Mouse (Mus musculus) stomach, postnatal 0 days (tissue): ENCODE data around the gene 1110051M20Rik. TPM values are rescaled to one million over a fixed set of nuclear protein-coding genes. Genes with fewer than 3 reads are reported as not detected.

Experiments
- ATAC-seq: fragments of 200-750 bp; cut with Nextera tagmentation; 2 replicates; pipeline ENCODE4 v1.8.0; 2017; ENCODE audit not compliant: low FRiP score, low TSS enrichment
- DNase-seq: peaks from one replicate; pipeline ENCODE4 v3.0.0-alpha.2; 2016; ENCODE audit warnings: low spot score
- H3K27ac ChIP-seq: fragments of 300-500 bp; sonication (generic); replicated peaks from 2 replicates; pipeline ENCODE4 v1.5.1; 2014; ENCODE audit warnings: mild to moderate bottlenecking, control low read depth
- H3K27me3 ChIP-seq: fragments of 300-500 bp; sonication (generic); 2 replicates; pipeline ENCODE4 v1.6.1; 2014; ENCODE audit warnings: low read length; ENCODE audit not compliant: control insufficient read depth, insufficient read depth
- H3K36me3 ChIP-seq: fragments of 300-500 bp; sonication (generic); 2 replicates; pipeline ENCODE4 v1.6.1; 2014; ENCODE audit warnings: low read length, mixed read lengths; ENCODE audit not compliant: control insufficient read depth, insufficient read depth
- H3K4me1 ChIP-seq: fragments of 300-500 bp; sonication (generic); replicated peaks from 2 replicates; pipeline ENCODE4 v1.6.1; 2014; ENCODE audit warnings: antibody characterized with exemption; ENCODE audit not compliant: control insufficient read depth, insufficient read depth
- H3K4me2 ChIP-seq: fragments of 300-500 bp; sonication (generic); replicated peaks from 2 replicates; pipeline ENCODE4 v1.6.1; 2014; ENCODE audit warnings: low read depth, mild to moderate bottlenecking, control low read depth, moderate library complexity
- H3K4me3 ChIP-seq: fragments of 300-500 bp; sonication (generic); 2 replicates; pipeline ENCODE4 v1.5.1; 2014; ENCODE audit warnings: low read depth, low read length, control low read depth
- H3K9ac ChIP-seq: fragments of 300-500 bp; sonication (generic); 2 replicates; pipeline ENCODE4 v1.6.1; 2014; ENCODE audit warnings: mild to moderate bottlenecking, low read length, control low read depth, mixed read lengths
- H3K9me3 ChIP-seq: fragments of 300-500 bp; sonication (generic); 2 replicates; pipeline ENCODE4 v1.6.1; 2016; ENCODE audit warnings: low read length; ENCODE audit not compliant: control insufficient read depth
- CTCF ChIP-seq: IDR thresholded peaks from 2 replicates; pipeline ENCODE4 v1.5.1; 2016; ENCODE audit warnings: antibody characterized with exemption, low read depth, mild to moderate bottlenecking, moderate library complexity
- EP300 ChIP-seq: optimal IDR thresholded peaks from 2 replicates; pipeline ENCODE3; 2016; ENCODE audit warnings: antibody characterized with exemption
- WGBS: fragments of 180-500 bp; shearing (Covaris S2); extraction: QIAGEN DNeasy Blood & Tissue Kit; methylation state at CpG from one replicate; pipeline ENCODE4 v1.1.7; 2014; 5-methylcytosine and 5-hydroxymethylcytosine counted together
- polyA plus RNA-seq: library from polyadenylated mRNA; unstranded; fragments of >200 nt; fragmentation: Nextera tagmentation; extraction: Ambion mirVana; gene quantifications from 2 replicates; pipeline ENCODE4 v1.2.1, GENCODE M21; 2015

1110051M20Rik gene
- polyA plus RNA-seq, 1 experiment from 2014 or later, result 20.3 TPM

DNA sequence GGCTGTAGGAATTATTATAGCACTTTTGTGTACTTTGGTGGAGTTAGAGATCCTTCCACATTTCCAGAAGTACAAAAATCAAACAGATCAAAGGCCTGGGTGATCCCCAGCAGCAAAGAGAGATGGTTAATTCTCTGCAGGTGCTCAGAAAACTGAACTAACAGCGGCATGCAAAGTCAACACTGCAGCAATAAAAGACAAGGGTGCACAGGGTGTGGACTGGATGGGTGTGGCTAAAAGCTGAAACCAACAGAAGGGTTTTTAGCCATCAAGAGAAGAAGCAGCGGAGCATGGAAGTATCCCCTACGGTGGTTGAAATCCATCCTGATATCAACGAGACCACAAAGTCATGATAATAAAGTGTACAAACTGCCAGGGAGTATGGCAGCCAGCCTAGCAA is 122.0 kb downstream of the 1110051M20Rik start:
- ATAC-seq, result no peak

DNA sequence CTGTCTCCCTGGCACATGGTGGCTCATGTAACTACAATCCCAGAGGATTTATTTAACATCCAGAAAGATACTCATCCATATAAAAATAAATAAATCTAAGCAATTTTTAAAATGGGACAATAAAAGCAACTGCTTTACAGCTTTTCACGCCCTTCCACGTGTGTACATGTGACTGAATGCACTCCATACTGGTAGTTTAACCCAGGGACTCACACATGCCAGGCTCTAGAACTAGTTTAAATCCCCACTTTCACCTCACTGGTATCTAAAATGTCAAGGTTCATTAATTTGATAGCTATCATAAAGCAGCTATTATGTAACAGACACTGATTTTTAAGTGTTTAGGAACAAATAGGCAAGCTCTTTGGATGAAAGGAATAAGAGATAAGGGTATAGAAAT is 122.6 kb downstream of the 1110051M20Rik start:
- Histone ChIP-seq H3K27me3 (no peaks in the 10 kb centered on the region), H3K36me3 (no peaks in the 10 kb centered on the region), H3K4me3 (no peak overlapping the region), H3K9me3 (no peaks in the 10 kb centered on the region), H3K4me1 (no peaks in the 10 kb centered on the region), H3K9ac (no peak overlapping the region), H3K27ac (no peak overlapping the region), H3K4me2 (no peak overlapping the region)
- TF ChIP-seq CTCF (no peak), EP300 (no peak)
- no peak for ATAC-seq
- WGBS, result 63% methylated on average over 2 of the region's 2 CpGs
- no peak for DNase-seq

More for the DNA sequence above, 122.0 kb downstream of the 1110051M20Rik start:
- Histone ChIP-seq H3K4me2 (no peak overlapping the region), H3K27ac (peak overlapping the region; percentile 88), H3K4me3 (no peak overlapping the region), H3K9me3 (no peaks in the 10 kb centered on the region), H3K9ac (no peak overlapping the region), H3K4me1 (no peaks in the 10 kb centered on the region), H3K36me3 (no peaks in the 10 kb centered on the region), H3K27me3 (no peaks in the 10 kb centered on the region)
- no peak for DNase-seq
- WGBS, result 44% methylated on average over 4 of the region's 4 CpGs
- TF ChIP-seq EP300 (no peak), CTCF (no peak)

DNA sequence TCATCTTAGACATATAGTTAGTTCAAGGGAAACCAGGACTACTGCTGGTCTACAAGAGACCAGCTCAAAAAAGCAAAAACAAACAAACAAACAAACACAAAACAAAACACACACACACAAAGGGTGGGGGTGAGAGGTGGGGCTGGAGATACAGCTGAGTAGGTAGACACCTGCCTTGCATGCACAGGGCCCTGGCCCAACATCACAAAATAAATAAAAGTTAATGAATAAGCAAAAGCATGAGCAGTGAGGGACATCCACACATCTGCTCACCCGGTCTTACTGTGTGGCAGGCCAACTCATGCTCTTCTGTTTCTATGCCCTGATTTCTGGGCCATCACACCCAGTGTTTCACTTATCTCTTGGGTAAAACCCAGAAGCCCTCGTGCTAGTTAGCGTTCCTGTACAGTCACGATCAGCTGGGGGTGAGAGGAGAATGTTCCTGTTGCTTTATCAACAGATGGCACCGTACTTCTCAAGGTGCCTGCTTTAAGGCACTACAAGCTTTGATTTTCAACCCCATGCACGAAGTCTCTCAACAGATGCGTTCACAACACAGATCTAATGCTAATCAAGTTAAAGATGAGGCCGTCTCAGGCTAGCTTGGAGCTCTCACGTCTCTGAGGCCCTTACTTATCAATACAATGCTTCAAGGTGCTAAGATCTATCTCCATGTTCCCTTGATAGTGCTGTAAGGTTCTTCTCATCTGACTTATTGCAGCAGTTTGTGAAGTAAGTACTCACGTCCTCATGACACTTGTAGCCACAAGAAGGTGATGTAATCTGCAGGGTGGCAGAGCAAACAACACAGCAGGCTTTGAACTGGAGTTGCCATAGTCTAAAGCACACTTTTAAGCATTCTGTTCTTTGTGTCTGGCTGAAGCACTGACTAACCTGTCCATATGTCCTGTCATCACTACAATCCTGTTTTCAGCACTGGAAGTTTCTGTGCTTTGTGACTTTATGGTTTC is 123.7 kb downstream of the 1110051M20Rik start:
- Histone ChIP-seq H3K9me3 (no peaks in the 10 kb centered on the region), H3K4me1 (no peaks in the 10 kb centered on the region), H3K36me3 (no peaks in the 10 kb centered on the region), H3K27me3 (no peaks in the 10 kb centered on the region), H3K9ac (no peak overlapping the region), H3K4me2 (no peak overlapping the region), H3K4me3 (no peak overlapping the region), H3K27ac (no peak overlapping the region)
- no peak for TF ChIP-seq EP300
- TF ChIP-seq CTCF, result no peak
- ATAC-seq (no peak), DNase-seq (no peak)
- WGBS, result 72% methylated on average over 10 of the region's 10 CpGs

DNA sequence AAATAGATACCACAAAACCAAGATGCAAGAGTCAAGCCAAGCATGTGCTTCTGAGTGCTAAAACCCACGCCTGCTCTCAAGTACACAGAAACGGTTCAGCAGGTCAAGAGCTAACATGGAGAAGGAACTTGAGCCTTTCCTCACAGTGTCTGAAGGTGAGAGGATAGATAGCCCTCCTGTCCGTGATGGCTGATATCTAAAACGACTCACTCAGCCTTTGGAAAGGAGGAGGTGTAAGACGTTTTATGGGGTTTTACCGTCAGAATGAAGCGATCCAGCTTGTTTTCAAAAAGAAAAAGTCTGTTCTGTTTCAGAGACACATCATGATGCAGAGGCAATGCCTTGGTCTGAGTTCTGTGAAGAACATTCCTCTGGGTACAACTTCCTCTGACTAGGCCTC is 130.3 kb downstream of the 1110051M20Rik start:
- ATAC-seq, result no peak
- TF ChIP-seq CTCF, result no peak
- no peak for TF ChIP-seq EP300
- WGBS, result 89% methylated on average over 7 of the region's 7 CpGs
- H3K4me2 ChIP-seq, result no peak overlapping the region
- H3K4me3 ChIP-seq, result no peak overlapping the region
- H3K9ac ChIP-seq, result no peak overlapping the region
- H3K27me3 ChIP-seq, result no peaks in the 10 kb centered on the region
- DNase-seq, result no peak
- peaks cover 3% of the 10 kb centered on the region; the same call in 1 of the 2 replicates for H3K4me1 ChIP-seq
- no peaks in the 10 kb centered on the region for H3K36me3 ChIP-seq
- no peak overlapping the region for H3K27ac ChIP-seq
- no peaks in the 10 kb centered on the region for H3K9me3 ChIP-seq

DNA sequence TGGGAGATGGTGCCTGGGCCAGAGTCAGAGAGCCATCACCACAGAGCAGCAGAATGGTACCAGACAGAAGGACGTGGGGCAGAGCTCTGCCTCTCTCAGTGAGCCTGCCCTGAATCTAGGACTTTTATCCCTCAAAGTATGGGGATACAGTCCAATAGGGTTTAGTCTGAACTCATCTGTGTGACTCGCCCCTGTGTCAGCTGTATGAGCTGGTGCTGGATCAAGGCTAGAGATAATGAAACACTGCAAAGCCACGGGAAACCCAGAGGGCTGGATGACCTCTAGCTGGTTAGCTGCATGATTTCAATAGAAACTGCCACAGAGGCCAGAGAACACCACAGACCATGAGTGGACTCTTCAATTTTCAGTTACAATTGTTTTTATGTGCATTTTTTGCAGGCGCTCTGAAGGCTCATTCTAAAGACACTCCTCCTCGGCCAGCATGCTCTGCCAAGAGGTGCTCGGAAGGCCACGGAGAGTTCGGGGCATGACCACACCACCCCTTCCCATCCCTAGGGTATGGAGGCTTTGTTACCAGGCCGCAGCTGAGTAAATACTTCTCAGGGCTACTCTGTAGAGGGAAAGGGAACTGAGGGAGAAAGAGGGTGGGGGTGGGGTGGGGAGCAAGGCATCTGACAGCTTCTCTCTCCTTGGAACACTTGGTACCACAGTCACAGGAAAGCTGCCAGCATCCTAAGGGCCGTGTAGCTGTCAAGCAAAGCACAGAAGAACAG is 131.8 kb downstream of the 1110051M20Rik start:
- 42% methylated on average over 10 of the region's 10 CpGs for WGBS
- H3K27ac ChIP-seq, result 0 out of 2 replicates have a peak overlapping the region, but pooled peaks have one; percentile 13
- no peak overlapping the region for H3K9ac ChIP-seq
- no peak for DNase-seq
- peaks cover 3% of the 10 kb centered on the region; the same call in 1 of the 2 replicates for H3K4me1 ChIP-seq
- H3K9me3 ChIP-seq, result no peaks in the 10 kb centered on the region
- no peak for TF ChIP-seq EP300
- TF ChIP-seq CTCF, result no peak
- no peaks in the 10 kb centered on the region for H3K36me3 ChIP-seq
- H3K4me3 ChIP-seq, result no peak overlapping the region
- no peaks in the 10 kb centered on the region for H3K27me3 ChIP-seq
- no peak overlapping the region for H3K4me2 ChIP-seq
- peak; percentile 47; the same call in 1 of the 2 replicates for ATAC-seq
